Mouse (Mus musculus): Measurements from ENCODE around the gene Ripk1.

- TF ChIP-seq CTCF (IDR thresholded peaks at IDR 0.05; ENCODE audit: borderline replicate concordance, control insufficient read depth, extremely low read depth, insufficient read depth, low read length, poor library complexity) (no peak), POLR2A (IDR thresholded peaks at IDR 0.05; ENCODE audit: control insufficient read depth, extremely low read depth, insufficient read depth, low read length, poor library complexity) (no peak)
Measured at GRCm38 (mm10) chr13:33964206-33965046, 37.7 kb upstream of the Ripk1 start, which contains the start of gene Nqo2.

All from thymus, adult 2 months (tissue).